Mouse (Mus musculus) midbrain, embryonic 10.5 days (tissue): ENCODE data around the gene Slc26a10. TPM values are rescaled to one million over a fixed set of nuclear protein-coding genes. Genes with fewer than 3 reads are reported as not detected.

Experiments used
- DNase-seq: peaks from one replicate; pipeline ENCODE4 v3.0.0-alpha.2; 2017; ENCODE audit warnings: low spot score
- H3K27ac ChIP-seq: fragments of 300-500 bp; sonication (generic); replicated peaks from 2 replicates; pipeline ENCODE4 v1.5.1; 2016; ENCODE audit warnings: mild to moderate bottlenecking
- H3K27me3 ChIP-seq: fragments of 300-500 bp; sonication (generic); 2 replicates; pipeline ENCODE4 v1.6.1; 2016; ENCODE audit warnings: low read depth, mild to moderate bottlenecking; ENCODE audit not compliant: poor library complexity, severe bottlenecking
- H3K36me3 ChIP-seq: fragments of 300-500 bp; sonication (generic); 2 replicates; pipeline ENCODE4 v1.6.1; 2016; ENCODE audit warnings: mild to moderate bottlenecking, moderate library complexity
- H3K4me1 ChIP-seq: fragments of 300-500 bp; sonication (generic); 2 replicates; pipeline ENCODE4 v1.6.1; 2016
- H3K4me3 ChIP-seq: fragments of 300-500 bp; sonication (generic); 2 replicates; pipeline ENCODE4 v1.5.1; 2016; ENCODE audit warnings: mild to moderate bottlenecking, moderate library complexity
- H3K9me3 ChIP-seq: fragments of 300-500 bp; sonication (generic); replicated peaks from 2 replicates; pipeline ENCODE4 v1.6.1; 2016; ENCODE audit warnings: mild to moderate bottlenecking
- WGBS: fragments of 180-500 bp; shearing (Covaris S2); methylation state at CpG from one replicate; pipeline ENCODE4 v1.1.7; 2016; 5-methylcytosine and 5-hydroxymethylcytosine counted together
- polyA plus RNA-seq: library from polyadenylated mRNA; unstranded; fragments of >200 nt; fragmentation: Nextera tagmentation; extraction: Ambion mirVana; gene quantifications from 2 replicates; pipeline ENCODE4 v1.2.1, GENCODE M21; 2016

Gene Slc26a10
- polyA plus RNA-seq, 1 experiment from 2014 or later: 1.4 TPM

- Histone ChIP-seq H3K27me3 (peaks cover 79% of the 10 kb centered on the region), H3K4me3 (no peak overlapping the region), H3K36me3 (no peaks in the 10 kb centered on the region), H3K27ac (no peak overlapping the region), H3K9me3 (no peaks in the 10 kb centered on the region), H3K4me1 (peaks cover 47% of the 10 kb centered on the region)
- WGBS: 35% methylated on average over 3 of the region's 3 CpGs
- DNase-seq: no peak
These were observed 4.2 kb downstream of the Slc26a10 start for GRCm38 (mm10) chr10:127176228-127176627.

- 90% methylated on average over 7 of the region's 7 CpGs for WGBS
These were observed 6.3 kb downstream of the Slc26a10 start for GRCm38 (mm10) chr10:127174170-127174569.

DNA sequence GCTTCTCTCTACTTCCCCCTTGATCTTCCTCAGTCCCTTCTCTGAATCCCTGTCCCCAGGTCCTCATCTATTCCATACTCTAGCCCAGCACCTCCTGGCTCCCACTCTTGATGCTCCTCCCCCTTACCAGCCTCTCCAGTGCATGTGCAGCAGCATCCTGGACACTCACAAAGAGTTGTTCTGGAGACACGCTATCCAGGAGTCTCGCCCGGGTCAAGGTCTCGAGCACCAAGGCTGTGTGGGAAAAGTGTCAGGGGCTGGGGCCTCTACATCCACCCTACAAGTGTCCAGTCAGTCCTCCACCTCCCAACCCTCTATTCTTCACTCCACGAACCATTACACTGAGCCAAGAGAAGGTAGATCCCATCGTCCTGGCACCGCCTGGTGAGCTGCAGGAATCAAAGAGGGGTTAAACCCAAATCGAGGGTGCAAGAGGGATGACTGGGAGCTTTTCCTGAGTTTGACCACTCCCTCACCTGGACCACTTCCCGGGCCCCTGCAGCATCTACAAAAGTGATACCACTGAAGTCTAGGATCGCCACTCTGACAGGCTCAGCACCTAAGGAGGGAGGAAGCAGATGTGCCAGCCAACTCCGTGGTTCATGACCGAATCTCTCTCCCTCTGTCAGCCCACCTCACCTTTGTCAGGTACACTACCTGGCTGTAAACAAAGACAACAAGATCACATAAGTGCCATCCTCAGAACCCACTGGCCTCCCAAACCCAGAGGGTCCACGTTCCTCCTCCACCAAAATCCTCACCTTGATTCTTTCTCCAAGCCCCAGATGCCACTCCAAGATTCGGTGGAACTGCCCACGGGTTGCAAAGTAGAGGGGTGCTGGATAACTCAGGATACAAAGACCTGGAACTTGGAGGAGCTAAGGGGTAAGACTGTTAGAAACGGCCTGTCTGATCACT is 7.0 kb downstream of the Slc26a10 start:
- Histone ChIP-seq H3K4me3 (no peak overlapping the region), H3K36me3 (no peaks in the 10 kb centered on the region), H3K27ac (no peak overlapping the region), H3K9me3 (no peaks in the 10 kb centered on the region), H3K27me3 (peaks cover 79% of the 10 kb centered on the region), H3K4me1 (peaks cover 42% of the 10 kb centered on the region)
- WGBS: 84% methylated on average over 16 of the region's 16 CpGs
- no peak for DNase-seq

More at GRCm38 (mm10) chr10:127174170-127174569, 6.3 kb downstream of the Slc26a10 start:
- H3K27me3 ChIP-seq: peaks cover 79% of the 10 kb centered on the region
- no peak overlapping the region for H3K27ac ChIP-seq
- DNase-seq: no peak
- H3K4me3 ChIP-seq: no peak overlapping the region
- H3K36me3 ChIP-seq: no peaks in the 10 kb centered on the region
- no peaks in the 10 kb centered on the region for H3K9me3 ChIP-seq
- H3K4me1 ChIP-seq: peaks cover 50% of the 10 kb centered on the region

- 88% methylated on average over 15 of the region's 15 CpGs for WGBS
- H3K36me3 ChIP-seq: no peaks in the 10 kb centered on the region
- no peaks in the 10 kb centered on the region for H3K9me3 ChIP-seq
- H3K27me3 ChIP-seq: peaks cover 79% of the 10 kb centered on the region
- 0 out of 2 replicates have a peak overlapping the region, but pooled peaks have one; percentile 55 for H3K4me3 ChIP-seq
- peaks cover 28% of the 10 kb centered on the region for H3K4me1 ChIP-seq
- DNase-seq: no peak
- no peak overlapping the region for H3K27ac ChIP-seq
These were observed 8.7 kb downstream of the Slc26a10 start for GRCm38 (mm10) chr10:127171631-127172200.

- H3K27me3 ChIP-seq: peaks cover 79% of the 10 kb centered on the region
These were observed 9.6 kb downstream of the Slc26a10 start for GRCm38 (mm10) chr10:127170837-127171272.

DNA sequence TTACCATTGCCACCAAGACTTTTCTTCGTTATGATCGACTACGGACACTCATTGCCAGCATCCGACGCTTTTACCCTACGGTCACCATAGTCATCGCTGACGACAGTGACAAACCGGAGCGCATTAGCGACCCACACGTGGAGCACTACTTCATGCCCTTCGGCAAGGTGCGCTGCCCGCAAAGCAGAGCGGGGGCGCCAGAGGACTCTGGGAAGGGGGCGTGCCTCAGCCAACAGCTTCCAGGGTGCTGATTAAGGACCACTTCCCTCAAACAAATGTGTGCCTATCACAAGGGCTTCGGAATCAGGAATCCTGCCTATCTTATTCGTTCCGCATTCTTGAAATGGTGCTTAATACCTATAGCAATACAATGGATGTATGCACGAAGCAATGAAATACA is 10.4 kb downstream of the Slc26a10 start:
- H3K27ac ChIP-seq: no peak overlapping the region
- peak; percentile 62 for DNase-seq
- under 1% methylated on average over 22 of the region's 22 CpGs for WGBS

More at GRCm38 (mm10) chr10:127170837-127171272, 9.6 kb downstream of the Slc26a10 start:
- under 1% methylated on average over 29 of the region's 29 CpGs for WGBS
- H3K36me3 ChIP-seq: no peaks in the 10 kb centered on the region
- H3K4me3 ChIP-seq: peak overlapping the region; percentile 55
- DNase-seq: peak; percentile 84
- H3K9me3 ChIP-seq: no peaks in the 10 kb centered on the region
- peak overlapping the region; percentile 72; the same call in 1 of the 2 replicates for H3K27ac ChIP-seq
- H3K4me1 ChIP-seq: peaks cover 33% of the 10 kb centered on the region

GRCm38 (mm10) chr10:127167614-127168192 is 12.7 kb downstream of the Slc26a10 start:
- Histone ChIP-seq H3K4me1 (peaks cover 46% of the 10 kb centered on the region), H3K27me3 (peaks cover 96% of the 10 kb centered on the region), H3K9me3 (no peaks in the 10 kb centered on the region), H3K27ac (no peak overlapping the region), H3K4me3 (no peak overlapping the region), H3K36me3 (no peaks in the 10 kb centered on the region)
- DNase-seq: no peak
- WGBS: 61% methylated on average over 10 of the region's 10 CpGs

More for the DNA sequence above, 10.4 kb downstream of the Slc26a10 start:
- H3K4me1 ChIP-seq: peaks cover 41% of the 10 kb centered on the region
- H3K27me3 ChIP-seq: peaks cover 87% of the 10 kb centered on the region
- no peaks in the 10 kb centered on the region for H3K9me3 ChIP-seq
- no peaks in the 10 kb centered on the region for H3K36me3 ChIP-seq
- peak overlapping the region; percentile 55 for H3K4me3 ChIP-seq

DNA sequence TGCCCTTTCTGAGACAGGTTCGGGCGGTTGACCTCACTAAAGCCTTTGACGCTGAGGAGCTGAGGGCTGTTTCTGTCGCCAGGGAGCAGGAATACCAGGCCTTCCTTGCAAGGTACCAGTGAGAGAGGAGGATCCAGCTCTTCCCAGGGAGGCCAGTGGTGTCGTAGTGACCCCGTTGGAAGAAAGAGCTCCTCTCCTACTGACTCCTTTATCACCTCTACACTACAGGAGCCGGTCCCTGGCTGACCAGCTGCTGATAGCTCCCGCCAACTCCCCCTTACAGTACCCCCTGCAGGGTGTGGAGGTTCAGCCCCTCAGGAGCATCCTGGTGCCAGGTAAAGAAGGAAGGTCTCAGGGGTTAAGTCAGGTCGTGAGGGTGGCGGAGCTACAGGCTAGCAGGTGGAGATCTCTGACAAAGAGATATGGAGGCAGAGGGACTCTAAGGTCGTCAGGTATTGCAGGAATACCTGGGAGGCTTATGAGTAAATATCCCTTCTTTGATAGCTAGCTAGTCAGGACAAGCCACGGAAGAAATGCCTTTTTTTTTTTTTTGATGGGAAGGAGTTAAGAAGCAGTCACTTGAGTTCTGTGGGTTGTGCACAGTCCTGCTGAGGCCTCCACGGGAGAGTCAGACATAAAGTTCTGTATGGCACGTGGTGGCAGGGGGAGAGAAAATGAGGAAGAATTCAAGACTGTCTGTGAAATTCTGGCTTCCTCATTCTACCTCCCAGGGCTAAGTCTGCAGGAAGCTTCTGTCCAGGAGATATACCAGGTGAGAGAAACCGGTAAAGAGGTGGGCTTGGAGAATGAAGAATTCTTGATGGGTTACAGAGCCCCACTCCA is 13.5 kb downstream of the Slc26a10 start:
- peaks cover 92% of the 10 kb centered on the region for H3K27me3 ChIP-seq
- no peaks in the 10 kb centered on the region for H3K9me3 ChIP-seq
- DNase-seq: no peak
- 24% methylated on average over 15 of the region's 15 CpGs for WGBS
- H3K27ac ChIP-seq: no peak overlapping the region
- H3K4me1 ChIP-seq: peaks cover 46% of the 10 kb centered on the region
- H3K36me3 ChIP-seq: no peaks in the 10 kb centered on the region
- H3K4me3 ChIP-seq: peak overlapping the region; percentile 70

GRCm38 (mm10) chr10:127166404-127166715 is 14.1 kb downstream of the Slc26a10 start:
- Histone ChIP-seq H3K9me3 (no peaks in the 10 kb centered on the region), H3K4me3 (peak overlapping the region; percentile 70), H3K36me3 (no peaks in the 10 kb centered on the region), H3K27ac (peak overlapping the region; percentile 79), H3K4me1 (peaks cover 44% of the 10 kb centered on the region), H3K27me3 (peaks cover 86% of the 10 kb centered on the region)
- DNase-seq: no peak
- WGBS: 3% methylated on average over 11 of the region's 11 CpGs

DNA sequence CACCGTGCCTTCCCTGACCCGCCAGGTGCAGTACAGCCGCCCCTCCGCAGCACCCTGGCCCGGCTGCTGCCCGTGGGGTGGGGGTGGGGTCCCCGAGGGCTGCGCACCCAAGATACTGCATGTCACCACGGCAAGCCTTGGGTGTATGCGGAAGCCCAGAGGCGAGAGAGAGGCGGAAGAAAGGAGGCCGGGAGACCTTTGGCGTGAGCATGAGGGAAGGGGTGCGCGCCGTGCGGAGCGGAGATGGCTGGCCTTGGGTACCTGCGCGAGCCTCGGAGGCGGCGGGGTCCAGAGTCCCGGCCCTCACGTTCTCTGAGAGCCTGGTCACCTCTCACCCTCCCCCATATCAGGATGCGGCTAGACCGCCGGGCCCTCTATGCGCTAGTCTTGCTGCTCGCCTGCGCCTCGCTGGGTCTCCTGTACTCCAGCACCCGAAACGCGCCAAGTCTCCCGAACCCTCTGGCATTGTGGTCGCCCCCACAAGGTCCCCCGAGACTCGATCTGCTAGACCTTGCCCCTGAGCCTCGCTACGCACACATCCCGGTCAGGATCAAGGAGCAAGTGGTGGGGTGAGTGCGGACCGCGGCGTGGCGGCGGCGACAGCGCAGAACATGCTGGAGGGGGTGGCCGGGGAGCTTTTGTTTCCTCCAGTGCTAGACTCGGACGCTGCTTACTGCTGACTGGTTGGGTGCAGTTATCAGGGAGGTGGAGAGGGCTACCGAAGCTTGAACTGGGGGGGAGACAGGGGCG is 14.6 kb downstream of the Slc26a10 start:
- WGBS: under 1% methylated on average over 56 of the region's 56 CpGs
- H3K27ac ChIP-seq: peak overlapping the region; percentile 79

DNA sequence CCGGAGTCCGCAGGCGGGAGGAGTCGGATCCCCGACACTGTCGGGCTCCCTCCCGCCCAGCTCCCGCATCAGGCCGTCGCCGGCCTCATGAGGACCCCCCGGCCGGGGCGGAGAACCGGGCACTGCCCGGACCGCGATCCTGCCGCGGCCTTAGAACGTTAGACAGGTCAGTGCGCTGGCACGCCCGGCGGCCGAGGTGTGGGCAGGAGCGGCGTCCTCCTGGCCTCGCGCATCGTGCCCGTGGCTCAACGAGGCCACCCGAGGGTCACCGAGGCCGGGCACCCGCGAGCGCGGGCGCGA is 15.1 kb downstream of the Slc26a10 start:
- Histone ChIP-seq H3K27me3 (peaks cover 75% of the 10 kb centered on the region), H3K36me3 (no peaks in the 10 kb centered on the region), H3K4me1 (peaks cover 34% of the 10 kb centered on the region), H3K27ac (peak overlapping the region; percentile 79), H3K4me3 (peak overlapping the region; percentile 70), H3K9me3 (no peaks in the 10 kb centered on the region)
- DNase-seq: no peak
- under 1% methylated on average over 42 of the region's 42 CpGs for WGBS

More for the DNA sequence above, 14.6 kb downstream of the Slc26a10 start:
- H3K4me3 ChIP-seq: peak overlapping the region; percentile 70
- DNase-seq: peak; percentile 73
- peaks cover 80% of the 10 kb centered on the region for H3K27me3 ChIP-seq
- H3K4me1 ChIP-seq: peaks cover 39% of the 10 kb centered on the region
- H3K9me3 ChIP-seq: no peaks in the 10 kb centered on the region
- H3K36me3 ChIP-seq: no peaks in the 10 kb centered on the region
